Mouse (Mus musculus): Measurements from ENCODE around the gene Ccdc120. TPM values are rescaled to one million over a fixed set of nuclear protein-coding genes. Genes with fewer than 3 reads are reported as not detected.

Ccdc120 gene
- not detected in 3 replicates for total RNA-seq (2017)

GRCm38 (mm10) chrX:7750432-7751116 lies at the start of gene Ccdc120:
Gene Ccdc120 (minus strand): TSS chrX:7750905.
- no peak for ATAC-seq (replicated peaks; ENCODE audit: insufficient number of reproducible peaks, low FRiP score, low TSS enrichment, poor library complexity, severe bottlenecking)

GRCm38 (mm10) chrX:7797327-7797726 lies 46.6 kb upstream of the Ccdc120 start:
- ATAC-seq (replicated peaks; ENCODE audit: insufficient number of reproducible peaks, low FRiP score, low TSS enrichment, poor library complexity, severe bottlenecking), result no peak

GRCm38 (mm10) chrX:7795016-7795415 lies 44.3 kb upstream of the Ccdc120 start:
- no peak for ATAC-seq (replicated peaks; ENCODE audit: insufficient number of reproducible peaks, low FRiP score, low TSS enrichment, poor library complexity, severe bottlenecking)

DNA sequence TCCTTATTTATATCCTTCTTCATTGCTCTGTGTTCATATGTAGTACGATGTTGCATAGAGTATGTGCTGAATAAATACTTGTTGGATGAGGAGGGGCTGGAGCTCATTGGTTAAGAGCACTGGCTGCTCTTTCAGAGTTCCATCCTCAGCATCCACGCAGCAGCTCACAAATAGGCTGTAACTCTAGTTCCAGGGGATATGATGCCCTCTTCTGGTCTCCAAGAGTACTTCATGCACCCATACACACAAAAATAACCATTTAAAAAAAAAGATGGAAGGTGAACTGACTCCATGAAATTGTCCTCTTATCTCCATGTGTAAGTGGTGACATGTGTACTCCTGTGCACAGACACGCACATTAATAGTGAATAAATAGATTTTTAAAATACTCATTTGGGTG lies 42.7 kb upstream of the Ccdc120 start:
- ATAC-seq (replicated peaks; ENCODE audit: insufficient number of reproducible peaks, low FRiP score, low TSS enrichment, poor library complexity, severe bottlenecking), result 0 out of 2 replicates have a peak, but pooled peaks have one; percentile 49

- no peak for ATAC-seq (replicated peaks; ENCODE audit: insufficient number of reproducible peaks, low FRiP score, low TSS enrichment, poor library complexity, severe bottlenecking)
Measured at GRCm38 (mm10) chrX:7790309-7790708, 39.6 kb upstream of the Ccdc120 start.

GRCm38 (mm10) chrX:7789542-7790136 lies 38.9 kb upstream of the Ccdc120 start, which contains the start of gene Gripap1:
Gene Gripap1 (plus strand): TSS chrX:7789765.
- ATAC-seq (replicated peaks; ENCODE audit: insufficient number of reproducible peaks, low FRiP score, low TSS enrichment, poor library complexity, severe bottlenecking), result peak; percentile 86

- ATAC-seq (replicated peaks; ENCODE audit: insufficient number of reproducible peaks, low FRiP score, low TSS enrichment, poor library complexity, severe bottlenecking), result no peak
Measured at GRCm38 (mm10) chrX:7782603-7783092, 31.9 kb upstream of the Ccdc120 start.

GRCm38 (mm10) chrX:7779294-7779693 lies 28.6 kb upstream of the Ccdc120 start:
- no peak for ATAC-seq (replicated peaks; ENCODE audit: insufficient number of reproducible peaks, low FRiP score, low TSS enrichment, poor library complexity, severe bottlenecking)

DNA sequence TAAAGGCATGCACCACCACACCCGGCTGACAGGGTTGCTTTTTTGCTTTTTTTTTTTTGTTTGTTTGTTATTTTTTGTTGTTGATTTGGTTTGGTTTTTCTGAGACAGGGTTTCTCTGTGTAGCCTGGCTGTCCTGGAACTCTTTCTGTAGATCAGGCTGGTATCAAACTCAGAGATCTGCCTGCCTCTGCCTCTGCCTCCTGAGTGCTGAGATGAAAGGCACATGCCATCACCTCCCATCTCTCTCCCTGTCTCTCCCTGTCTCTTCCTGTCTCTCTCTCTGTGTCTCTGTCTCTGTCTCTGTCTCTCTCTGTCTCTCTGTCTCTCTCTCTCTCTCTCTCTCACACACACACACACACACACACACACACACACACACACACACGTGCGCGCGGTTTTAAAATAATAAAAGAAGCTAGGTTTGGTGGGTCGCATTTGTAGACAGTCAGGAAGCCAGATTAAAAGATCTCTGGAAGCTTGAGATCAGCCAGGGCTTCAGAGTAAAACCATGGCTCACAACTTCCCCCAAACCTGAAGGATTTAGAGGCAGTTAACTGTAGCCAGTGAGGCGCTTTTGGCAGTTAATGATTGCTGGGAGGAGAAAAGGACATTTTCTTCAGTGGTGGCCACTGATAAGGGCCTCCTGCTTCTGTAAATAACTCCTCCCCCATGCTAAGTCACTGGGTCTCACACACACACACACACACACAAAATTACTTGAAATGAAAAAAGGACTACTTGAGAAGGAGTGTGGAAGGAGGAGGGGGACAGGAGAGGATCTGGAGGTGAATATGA lies 27.9 kb upstream of the Ccdc120 start:
- no peak for ATAC-seq (replicated peaks; ENCODE audit: insufficient number of reproducible peaks, low FRiP score, low TSS enrichment, poor library complexity, severe bottlenecking)

DNA sequence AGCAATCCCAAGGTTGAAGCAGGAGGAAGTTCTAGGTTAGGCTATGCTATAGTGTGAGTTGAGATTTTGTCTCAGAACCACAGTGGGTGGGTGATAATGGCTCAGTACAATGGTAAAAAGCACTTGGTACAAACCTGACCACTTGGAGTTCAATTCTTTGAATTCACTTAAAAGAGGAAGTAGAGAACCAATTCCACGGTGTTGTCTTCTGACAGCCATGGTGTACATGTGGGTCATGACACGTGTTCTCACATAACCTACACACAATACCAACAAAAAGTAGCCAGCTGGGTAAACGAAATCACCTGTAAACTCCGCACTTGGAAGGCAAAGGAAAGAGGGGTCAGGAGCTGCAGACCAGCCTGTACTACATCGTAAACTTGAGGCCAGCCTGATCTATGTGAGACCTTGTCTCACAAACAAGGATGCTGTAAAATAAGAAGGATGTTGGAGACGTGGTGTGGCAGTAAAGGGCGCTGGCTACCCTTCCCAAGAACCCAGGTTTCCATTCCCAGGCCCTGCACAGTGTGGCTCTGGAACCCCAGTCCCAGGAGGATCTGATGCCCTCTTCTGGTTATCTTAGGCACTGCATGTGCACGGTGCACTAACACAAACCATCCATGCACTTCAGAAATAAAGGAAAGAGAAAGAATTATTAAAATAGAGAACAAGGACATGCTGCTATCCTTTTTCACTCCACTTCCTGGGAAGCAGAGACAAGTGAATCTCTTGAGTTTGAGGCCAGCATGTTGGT lies 25.8 kb upstream of the Ccdc120 start:
- ATAC-seq (replicated peaks; ENCODE audit: insufficient number of reproducible peaks, low FRiP score, low TSS enrichment, poor library complexity, severe bottlenecking), result no peak

DNA sequence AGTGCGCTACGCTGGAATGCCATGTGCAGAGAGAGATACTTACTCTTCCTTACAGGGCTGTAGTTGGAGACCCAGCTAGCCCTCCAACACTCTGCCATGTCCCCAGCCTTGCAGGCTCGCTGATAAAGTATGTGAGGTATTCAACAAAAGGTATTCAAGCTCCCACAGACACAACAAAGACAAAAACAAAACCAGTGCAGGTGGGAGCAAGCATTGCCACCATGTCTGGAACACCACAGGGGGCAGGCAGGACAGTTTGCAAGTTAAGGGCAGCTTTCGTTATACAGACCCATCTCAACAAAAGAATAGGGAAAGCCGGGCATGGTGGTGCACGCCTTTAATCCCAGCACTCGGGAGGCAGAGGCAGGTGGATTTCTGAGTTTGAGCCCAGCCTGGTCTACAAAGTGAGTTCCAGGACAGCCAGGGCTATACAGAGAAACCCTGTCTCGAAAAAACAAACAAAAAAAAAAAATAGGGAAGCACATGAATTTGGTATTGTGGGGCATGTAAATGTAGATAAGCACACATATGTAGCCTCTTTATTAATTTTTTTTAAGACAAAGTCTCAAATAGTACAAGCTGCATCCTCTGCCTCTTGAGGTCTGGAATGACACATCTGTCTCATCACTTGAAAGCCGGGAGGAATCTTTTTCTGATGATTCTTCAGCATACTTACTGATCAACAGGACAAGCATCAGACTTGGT lies 24.9 kb upstream of the Ccdc120 start:
- no peak for ATAC-seq (replicated peaks; ENCODE audit: insufficient number of reproducible peaks, low FRiP score, low TSS enrichment, poor library complexity, severe bottlenecking)

DNA sequence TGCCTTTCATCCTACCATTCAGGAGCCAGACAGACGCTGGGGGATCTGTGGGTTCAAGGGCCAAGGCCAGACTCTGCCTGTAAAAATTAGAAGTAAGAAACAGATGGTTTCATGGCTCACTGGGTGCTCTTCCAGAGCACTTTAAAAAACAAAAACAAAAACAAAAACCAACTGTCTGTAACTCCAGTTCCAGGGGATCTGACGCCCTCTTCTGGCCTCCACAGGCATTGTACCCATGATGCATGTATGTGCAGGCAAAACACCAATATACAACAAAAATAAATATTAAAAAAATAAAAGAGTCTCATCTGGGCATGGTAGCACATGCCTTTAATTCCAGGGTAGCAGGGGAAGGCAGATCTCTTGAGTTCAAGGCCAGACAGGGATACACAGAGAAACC lies 22.1 kb upstream of the Ccdc120 start:
- ATAC-seq (replicated peaks; ENCODE audit: insufficient number of reproducible peaks, low FRiP score, low TSS enrichment, poor library complexity, severe bottlenecking), result no peak

DNA sequence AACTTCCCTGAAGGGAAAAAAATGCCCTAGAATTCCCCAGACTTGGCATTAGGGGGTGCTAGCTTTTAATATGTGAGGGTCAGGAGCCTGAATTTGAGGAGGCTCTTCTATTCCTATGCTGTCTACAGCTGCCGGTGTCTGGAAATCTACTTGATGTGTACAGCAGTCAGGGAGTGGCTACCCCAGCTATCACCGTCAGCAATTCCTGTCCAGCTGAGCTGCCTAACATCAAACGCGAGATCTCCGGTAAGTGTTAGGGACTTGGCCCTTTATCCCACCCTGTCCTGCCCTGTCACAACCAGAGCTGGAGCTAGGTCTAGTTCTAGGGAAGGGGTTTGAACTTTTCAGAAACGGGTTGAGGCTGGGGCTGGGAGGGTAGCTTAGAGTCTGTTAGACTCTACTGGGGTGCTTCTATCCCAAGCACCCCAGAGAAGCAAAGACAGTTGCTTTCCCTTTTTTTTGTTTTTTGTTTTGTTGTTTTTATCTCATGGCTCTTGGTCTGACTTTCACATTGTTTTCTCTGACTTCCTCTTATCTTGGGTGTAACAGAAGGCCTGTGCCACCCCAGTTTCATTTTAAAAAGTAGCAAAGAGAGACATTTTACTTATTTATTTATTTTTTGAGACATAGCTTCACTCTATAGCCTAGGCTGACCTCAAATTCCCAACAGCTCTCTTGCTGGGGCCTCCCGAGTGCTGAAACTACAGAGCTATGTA lies 18.8 kb upstream of the Ccdc120 start:
- no peak for ATAC-seq (replicated peaks; ENCODE audit: insufficient number of reproducible peaks, low FRiP score, low TSS enrichment, poor library complexity, severe bottlenecking)

DNA sequence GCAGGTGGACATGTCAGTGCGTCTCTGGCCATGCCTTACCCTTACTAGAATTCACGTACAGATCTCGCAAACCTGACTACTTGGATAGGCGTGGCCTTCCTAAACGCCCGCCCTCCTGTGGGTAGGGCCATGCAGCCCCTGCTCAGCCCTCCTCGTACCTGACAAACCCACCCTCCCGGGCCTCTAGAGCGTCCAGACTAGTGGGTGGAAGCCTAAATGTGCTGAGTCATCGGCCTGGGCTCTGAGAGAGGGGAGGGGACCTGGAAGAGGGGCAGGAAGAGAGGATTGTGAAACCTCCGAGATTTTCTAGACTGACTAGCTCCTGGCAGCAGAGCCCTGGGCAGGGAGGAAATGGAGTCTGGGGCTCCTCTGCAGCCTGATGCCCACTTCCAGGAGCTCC lies 15.1 kb upstream of the Ccdc120 start:
- no peak for ATAC-seq (replicated peaks; ENCODE audit: insufficient number of reproducible peaks, low FRiP score, low TSS enrichment, poor library complexity, severe bottlenecking)

DNA sequence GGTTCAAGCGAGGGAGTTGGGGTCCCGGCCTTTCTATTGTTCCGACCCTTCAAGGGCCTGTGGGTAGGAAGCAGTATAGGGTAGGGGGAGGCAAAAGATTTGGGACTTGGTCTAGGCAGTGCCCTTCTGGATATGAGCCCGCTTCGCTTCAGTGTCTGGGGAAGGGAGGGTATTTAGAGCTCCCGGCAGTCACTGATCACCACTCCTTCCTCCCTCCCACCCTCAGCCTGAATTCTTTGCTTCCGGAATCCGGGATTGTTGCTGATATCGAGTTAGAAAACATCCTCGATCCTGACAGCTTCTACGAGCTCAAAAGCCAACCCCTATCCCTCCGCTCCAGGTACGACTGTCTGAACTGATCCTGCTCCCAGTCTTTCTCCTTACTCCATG lies 14.6 kb upstream of the Ccdc120 start:
- ATAC-seq (replicated peaks; ENCODE audit: insufficient number of reproducible peaks, low FRiP score, low TSS enrichment, poor library complexity, severe bottlenecking), result no peak

DNA sequence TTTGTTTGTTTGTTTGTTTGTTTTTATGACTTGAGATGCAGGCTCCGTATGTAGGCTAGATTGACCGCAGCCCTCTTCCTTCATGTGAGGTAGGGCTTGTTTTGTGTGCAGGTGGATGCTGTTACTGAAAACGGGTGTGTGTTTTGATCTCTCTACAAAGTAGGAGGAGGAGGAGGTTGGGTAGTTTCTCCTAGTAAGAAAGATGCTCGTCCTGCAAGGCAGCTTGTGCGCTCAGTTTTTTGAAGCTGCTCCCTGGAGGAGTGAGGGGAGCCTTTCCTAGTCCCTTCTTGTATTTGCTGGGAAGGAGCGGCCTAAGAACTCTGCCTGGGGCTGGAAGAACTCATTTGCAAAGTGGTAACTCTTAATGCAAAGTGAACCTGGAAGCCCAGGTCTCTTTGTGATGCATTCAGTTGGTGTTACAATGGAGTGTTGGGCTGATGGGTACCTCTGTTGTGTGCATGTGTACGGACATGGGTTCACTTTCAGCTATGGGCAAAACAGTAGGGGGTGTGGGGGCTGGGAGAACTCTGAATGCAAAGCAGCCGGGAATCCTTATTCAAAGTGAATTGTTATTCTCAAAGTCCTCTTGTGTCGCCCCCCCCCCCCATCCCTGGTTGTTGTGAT lies 14.1 kb upstream of the Ccdc120 start:
- no peak for ATAC-seq (replicated peaks; ENCODE audit: insufficient number of reproducible peaks, low FRiP score, low TSS enrichment, poor library complexity, severe bottlenecking)

DNA sequence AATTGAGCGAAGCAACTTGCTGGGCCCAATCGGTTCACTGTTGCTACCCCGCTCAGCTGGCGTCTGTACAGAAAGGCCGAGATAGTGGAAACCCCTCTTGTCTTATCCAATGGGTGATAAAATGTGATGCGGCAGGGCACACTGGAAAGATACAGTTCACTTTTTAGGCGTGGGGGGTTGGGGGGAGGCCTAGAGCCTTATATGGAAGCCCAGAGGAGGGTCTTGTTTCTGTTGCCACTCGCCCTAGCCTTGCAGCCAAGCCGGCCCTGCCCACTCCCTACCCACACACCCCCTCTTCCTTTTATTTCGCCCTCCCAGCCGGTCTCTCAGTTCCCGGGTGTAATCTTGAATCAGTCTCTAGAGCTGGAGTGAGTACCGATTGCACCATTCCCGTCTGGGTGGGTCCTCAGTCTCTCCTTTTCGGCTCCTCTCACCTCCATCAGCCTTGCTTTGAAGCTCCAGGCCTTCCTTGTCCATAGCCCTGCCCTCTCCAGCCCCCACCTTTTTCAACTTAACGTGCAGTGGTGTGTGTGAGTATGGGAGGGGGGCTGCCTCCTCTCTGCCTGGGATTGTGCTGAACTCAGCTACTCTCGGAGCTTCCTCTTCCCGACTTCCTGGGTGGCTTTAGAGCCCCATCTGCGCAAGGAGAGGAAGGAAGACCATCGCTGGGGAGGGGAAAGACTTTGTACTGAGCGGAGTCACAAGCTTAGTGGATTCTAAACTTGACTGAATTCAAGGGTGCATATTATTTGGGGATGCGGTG lies 13.1 kb upstream of the Ccdc120 start:
- ATAC-seq (replicated peaks; ENCODE audit: insufficient number of reproducible peaks, low FRiP score, low TSS enrichment, poor library complexity, severe bottlenecking), result peak; percentile 36; the same call in 1 of the 2 replicates

Measured in monocyte, adult 5-6 weeks (primary cell).